Mouse (Mus musculus) cerebellum, postnatal 36 days (tissue): ENCODE data around the gene Rfx2.
A peak's percentile ranks its signal among the peaks of the same experiment; 100 is the strongest.

Source experiments
- DNase-seq, 2 experiments: peaks; one replicate each; pipeline ENCODE4 v3.0.0; 2021 to 2022; ENCODE audit warnings: mixed read lengths in 2 of 2

Gene Rfx2

DNA sequence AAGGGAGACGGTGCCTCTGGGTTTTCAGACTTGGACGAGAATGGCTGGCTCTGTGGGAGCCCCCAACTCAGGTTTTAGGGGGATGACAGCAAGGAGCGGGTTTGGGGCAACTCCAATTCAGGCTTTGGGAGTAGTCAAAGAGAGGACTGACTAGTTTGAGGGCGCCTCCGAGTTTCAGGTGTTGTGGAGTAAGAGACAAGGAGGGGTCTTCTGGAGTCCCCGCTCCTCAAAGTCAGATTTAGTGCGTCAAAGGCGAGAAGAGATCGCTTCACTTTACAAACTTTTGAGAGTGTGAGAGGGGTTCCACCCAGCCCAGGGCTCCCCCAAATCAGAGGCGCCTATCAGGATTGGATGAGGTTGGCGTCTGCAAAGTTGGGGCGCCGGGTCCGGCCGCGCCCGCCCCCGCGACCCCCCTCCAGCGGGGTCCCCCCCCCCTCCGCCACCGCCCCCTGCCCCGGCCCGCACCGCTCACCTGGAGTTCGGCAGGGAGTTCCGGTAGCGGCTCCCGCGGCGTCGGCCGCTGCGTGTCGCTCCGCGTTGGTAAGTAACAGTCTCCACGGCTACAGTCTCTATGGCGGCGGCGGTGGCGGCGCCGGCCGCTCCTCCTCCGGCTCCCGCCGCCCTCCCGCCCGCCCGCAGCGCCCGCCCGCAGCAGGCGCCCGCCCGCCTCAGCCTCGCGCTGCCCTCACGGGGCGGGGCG, at the start of gene Rfx2:
Rfx2 (minus strand) TSS at position 603 of the 700 bp plus-strand sequence.
- DNase-seq: peak; percentile 13 to 22

DNA sequence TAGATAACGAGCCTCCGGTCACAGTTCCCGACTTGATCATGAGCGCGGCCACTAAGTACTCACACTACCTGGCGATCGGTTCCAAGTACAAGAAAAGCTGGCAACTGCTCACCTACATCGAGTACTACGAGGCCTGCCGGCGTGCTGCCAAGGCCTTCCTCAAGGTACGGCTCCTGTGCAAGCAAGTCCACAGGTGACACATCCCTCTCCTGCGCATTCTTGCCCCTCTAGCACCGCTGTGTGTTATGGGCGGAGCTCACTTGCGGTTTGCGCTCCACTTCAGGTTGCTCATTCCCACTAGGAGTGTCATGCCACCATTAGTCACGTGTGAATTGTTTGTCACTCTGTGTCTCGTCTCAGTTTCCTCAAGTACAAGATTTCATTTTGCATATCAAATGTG, 46.6 kb upstream of the Rfx2 start:
- DNase-seq: no peak

- no peak for DNase-seq
These were observed 46.2 kb upstream of the Rfx2 start for GRCm38 (mm10) chr17:56876981-56877380.

DNA sequence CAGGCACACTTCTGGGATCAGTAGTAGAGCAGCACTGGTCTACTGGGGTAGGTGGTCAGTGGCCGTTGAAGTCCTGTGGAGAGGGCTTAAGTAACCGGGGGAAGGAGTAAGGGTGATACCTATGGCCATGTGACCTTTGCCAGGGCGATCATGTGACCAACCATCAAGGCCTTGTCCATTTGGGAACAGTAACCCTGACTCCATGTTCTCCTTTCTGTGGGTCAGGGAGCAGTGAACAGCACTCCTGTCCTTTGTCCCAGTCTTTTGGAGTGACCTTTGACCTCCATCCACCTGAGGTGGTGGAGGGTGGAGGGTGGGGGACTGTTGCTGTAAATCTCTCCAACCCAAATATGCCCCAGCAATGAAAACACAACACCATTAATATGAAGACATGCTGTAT, 45.7 kb upstream of the Rfx2 start:
- no peak for DNase-seq

- DNase-seq: no peak
These were observed 44.3 kb upstream of the Rfx2 start, which contains the start of gene 1700061G19Rik for GRCm38 (mm10) chr17:56874936-56875651. Gene 1700061G19Rik, plus strand, starts transcription at chr17:56875477.

DNA sequence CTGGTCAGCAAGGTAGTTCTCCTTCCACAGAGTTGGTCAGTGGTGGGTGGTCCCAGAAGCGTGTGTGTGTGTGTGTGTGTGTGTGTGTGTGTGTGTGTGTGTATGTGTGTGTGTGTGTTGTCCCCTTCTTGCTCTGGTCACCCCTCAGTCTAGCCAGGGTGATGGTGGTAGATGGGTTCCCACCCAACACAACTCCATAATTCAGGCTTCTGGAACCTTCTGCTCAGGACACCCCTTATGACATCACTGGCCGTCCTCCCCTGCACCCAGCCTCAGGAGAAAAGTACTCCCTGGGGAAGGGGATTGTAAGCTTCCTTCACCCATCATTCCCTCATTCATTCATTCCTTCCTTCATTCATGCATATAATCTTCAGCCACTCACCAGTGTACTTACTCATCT, 43.4 kb upstream of the Rfx2 start, which contains the start of gene Acsbg2:
Acsbg2 (minus strand) TSS at position 211 of the 400 bp plus-strand sequence.
- no peak for DNase-seq

DNA sequence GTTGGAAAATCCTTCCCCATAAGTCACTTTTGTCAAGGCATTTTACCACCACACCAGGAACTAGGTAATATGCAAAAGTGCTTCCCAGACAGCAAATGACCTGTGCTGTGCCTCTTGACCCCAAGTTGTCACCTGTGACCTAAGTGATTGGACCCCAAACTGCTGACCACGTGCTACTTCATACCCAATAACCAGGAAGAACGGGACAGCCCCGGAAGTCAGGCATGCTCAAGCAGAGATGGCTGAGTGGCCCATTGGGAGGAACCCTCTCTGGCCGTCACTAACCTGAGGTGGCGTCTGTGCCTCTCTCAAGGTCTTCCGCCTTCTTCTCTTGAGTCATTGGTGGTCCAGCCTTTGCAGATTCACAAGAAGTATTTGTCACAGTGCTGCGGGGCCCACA, 41.7 kb upstream of the Rfx2 start:
- no peak for DNase-seq

GRCm38 (mm10) chr17:56871767-56872166, 41.0 kb upstream of the Rfx2 start:
- DNase-seq: no peak

GRCm38 (mm10) chr17:56870287-56870953, 39.6 kb upstream of the Rfx2 start:
- DNase-seq: no peak

DNA sequence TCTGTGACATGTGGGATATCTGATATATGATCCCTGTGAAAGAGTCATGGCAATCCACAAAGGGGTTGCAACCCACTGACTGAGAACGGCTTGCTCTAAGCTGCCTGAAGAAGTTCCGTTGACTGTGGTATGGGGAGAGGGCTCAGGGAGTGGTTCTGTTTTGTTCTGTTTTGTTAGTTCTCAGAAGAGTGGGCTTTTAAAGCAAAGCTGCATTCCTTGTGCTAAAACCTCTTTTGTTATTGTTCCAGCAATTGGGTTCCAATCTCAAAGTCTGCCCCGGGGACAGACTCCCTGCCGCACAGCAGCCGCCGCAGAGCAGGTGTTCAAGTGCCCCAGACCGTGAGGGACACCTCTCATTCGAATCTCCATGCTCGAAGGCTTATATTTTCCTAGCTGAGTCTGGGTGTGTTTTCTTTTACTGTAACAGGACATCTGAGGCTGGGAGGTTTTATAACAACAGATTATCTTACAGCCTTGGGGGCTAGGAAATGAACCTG, 38.7 kb upstream of the Rfx2 start:
- no peak for DNase-seq

GRCm38 (mm10) chr17:56866071-56866470, 35.3 kb upstream of the Rfx2 start:
- no peak for DNase-seq

GRCm38 (mm10) chr17:56861197-56861596, 30.4 kb upstream of the Rfx2 start:
- DNase-seq: no peak

- no peak for DNase-seq
These were observed 28.1 kb upstream of the Rfx2 start for GRCm38 (mm10) chr17:56858922-56859321.

DNA sequence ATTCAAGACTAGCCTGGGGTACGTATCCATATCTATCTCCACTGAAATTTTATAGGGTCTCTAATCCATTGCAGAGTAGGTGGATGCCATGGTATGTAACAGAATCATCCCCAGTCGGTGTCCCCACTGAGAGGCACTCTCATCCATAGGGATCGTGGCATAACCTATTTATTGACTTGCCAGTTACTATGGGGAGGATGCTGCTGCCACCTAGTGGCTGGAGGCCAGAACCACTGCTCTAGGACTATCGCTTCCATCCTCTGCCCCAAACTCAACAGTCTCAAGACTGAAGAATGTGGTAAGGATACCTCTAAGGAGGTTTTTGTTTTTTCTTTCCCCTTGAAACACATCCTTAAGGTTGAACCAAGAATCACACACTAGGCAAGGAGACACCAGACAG, 27.4 kb upstream of the Rfx2 start:
- peak; percentile 53 to 54 for DNase-seq

GRCm38 (mm10) chr17:56855421-56855820, 24.6 kb upstream of the Rfx2 start:
- DNase-seq: no peak

DNA sequence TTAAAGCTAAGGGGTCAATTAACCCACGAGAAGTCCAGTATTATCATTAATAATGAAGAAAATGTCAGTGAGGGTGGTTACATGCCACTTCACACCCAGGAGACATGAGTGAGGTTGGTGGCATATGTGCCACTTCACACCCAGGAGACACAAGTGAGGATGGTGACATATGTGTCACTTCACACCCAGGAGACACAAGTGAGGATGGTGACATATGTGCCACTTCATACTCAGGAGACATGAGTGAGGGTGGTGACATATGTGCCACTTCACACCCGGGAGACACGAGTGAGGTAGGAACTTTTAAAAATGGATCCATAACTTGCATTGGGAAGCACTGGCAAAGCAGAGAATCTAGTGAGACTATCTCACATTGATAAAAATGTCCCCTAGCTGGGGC, 20.4 kb upstream of the Rfx2 start:
- no peak for DNase-seq

GRCm38 (mm10) chr17:56849710-56850109, 18.9 kb upstream of the Rfx2 start:
- no peak for DNase-seq

DNA sequence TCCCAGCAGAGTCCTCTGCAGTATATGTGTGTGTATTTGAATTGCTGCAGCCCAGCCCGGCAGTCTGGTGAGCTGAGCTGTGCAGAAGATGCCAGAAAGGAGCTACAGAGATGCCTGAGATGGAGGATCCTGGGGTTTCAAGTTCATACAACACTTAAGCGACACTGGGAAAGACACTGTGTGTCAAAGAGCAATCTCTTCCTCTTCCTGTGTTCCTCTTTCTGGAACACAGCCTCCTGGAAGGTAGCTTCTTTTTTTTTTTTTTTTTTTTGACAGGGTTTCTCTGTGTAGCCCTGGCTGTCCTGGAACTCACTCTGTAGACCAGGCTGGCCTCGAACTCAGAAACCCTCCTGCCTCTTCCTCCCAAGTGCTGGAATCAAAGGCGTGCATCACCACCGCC, 18.0 kb upstream of the Rfx2 start:
- DNase-seq: no peak

- DNase-seq: no peak
These were observed 12.9 kb upstream of the Rfx2 start for GRCm38 (mm10) chr17:56843678-56844077.

DNA sequence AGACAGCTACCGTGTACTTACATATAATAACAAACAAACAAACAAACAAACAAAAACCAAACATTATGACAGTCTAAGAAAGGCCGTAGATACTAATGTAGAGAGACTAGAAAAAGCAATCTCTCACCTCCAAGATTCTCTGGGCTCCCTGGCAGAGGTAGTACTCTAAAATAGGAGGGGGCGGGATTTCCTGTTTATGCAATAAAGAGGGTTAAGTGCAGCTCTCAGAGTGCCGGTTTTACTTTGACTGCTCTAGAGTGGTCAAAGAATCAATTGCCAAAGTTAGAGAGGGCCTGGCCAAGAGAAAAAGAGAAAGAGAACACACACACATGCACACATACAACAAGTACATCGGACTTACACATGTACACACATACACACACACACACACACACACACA, 11.4 kb upstream of the Rfx2 start:
- DNase-seq: no peak

DNA sequence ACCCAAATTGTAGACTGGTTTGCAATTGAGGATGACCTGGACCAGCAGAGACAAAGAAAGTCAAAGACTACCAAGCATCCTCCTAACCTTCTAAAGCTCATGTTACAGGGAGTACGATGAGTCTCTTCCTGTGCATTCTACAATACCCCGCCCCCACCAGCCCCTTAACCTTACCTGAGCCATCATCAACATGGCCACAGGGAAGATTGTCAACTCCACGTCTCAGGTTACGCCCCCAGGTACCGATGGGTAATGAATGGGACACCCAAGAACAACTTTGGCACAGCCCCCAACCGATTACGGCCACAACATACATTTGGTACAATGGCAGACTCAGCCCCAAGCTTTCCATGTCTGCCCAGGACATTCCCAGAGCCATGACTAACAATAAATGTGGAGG, 9.7 kb upstream of the Rfx2 start:
- no peak for DNase-seq

GRCm38 (mm10) chr17:56836336-56836735, 5.5 kb upstream of the Rfx2 start:
- DNase-seq: no peak

- DNase-seq: no peak
These were observed 2.6 kb upstream of the Rfx2 start for GRCm38 (mm10) chr17:56833381-56833780.

DNA sequence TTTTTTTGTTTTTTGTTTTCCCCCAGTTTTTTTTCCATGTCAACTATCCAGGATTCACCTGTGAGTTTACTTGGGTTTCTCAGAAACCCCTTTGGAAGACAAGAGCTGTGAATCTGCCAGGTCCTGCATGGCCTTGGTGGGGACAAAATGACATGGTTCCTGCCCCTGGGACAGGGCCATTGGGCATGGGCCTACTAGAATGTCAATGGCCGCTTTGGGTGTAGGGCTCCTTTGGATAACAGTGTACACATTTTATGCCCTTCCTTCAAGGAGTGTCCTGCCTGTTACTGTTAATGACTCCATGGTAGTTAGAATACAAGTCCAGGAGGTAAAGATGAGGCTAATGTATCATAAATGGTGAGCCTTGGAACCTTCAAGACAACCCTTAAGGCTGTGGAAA, 2.1 kb upstream of the Rfx2 start:
- DNase-seq: no peak
